ENCODE assay signal across 8 mouse cellular contexts in genomic region chr17:13656485-13657181, GRCm38 (mm10).
DNase-seq lines count a peak whose midpoint lies in the region; ATAC-seq and TF ChIP-seq lines count a peak whose summit lies in the region.

No protein-coding gene starts in this region.

- WGBS in heart, embryonic 11.5 days (ENCODE audit: insufficient replicate concordance): 2% methylated on average over 11 of the region's 15 CpGs
- WGBS in limb, embryonic 14.5 days: 3% methylated on average over 11 of the region's 15 CpGs
- under 1% methylated on average over 12 of the region's 15 CpGs for WGBS in neural tube, embryonic 13.5 days

- TF ChIP-seq CTCF in ES-Bruce4 (IDR thresholded peaks at IDR 0.05; ENCODE audit: low read depth, low read length): no peak

- DNase-seq in cerebellum, adult 18-20 months: peak; percentile 63 to 67
- DNase-seq in limb, embryonic 14.5 days (ENCODE audit: low spot score): no peak
- DNase-seq in thymus, postnatal 25 days: no peak
- DNase-seq in left cerebral cortex, postnatal 10 days (ENCODE audit: extremely low spot score in 1 of 2, low spot score in 2 of 2): no peak

- H3K4me2 ChIP-seq in heart, embryonic 11.5 days: peak overlapping the region; percentile 56
- H3K4me2 ChIP-seq in limb, embryonic 14.5 days (replicated peaks; ENCODE audit: low read depth, low read length, severe bottlenecking): peak overlapping the region; percentile 31
- H3K4me2 ChIP-seq in neural tube, embryonic 13.5 days: peak overlapping the region; percentile 43

- TF ChIP-seq POLR2A in ES-Bruce4 (IDR thresholded peaks at IDR 0.05; ENCODE audit: insufficient read depth, low read length): no peak
- TF ChIP-seq POLR2A in limb, embryonic 14.5 days (IDR thresholded peaks at IDR 0.05; ENCODE audit: borderline replicate concordance, extremely low read depth, insufficient read depth, insufficient read length): no peak

- no peak overlapping the region for H3K9ac ChIP-seq in ES-Bruce4 (ENCODE audit: low read depth, poor library complexity, severe bottlenecking)
- no peak overlapping the region for H3K9ac ChIP-seq in heart, embryonic 11.5 days (ENCODE audit: low read depth, low read length)
- no peak overlapping the region for H3K9ac ChIP-seq in limb, embryonic 14.5 days (ENCODE audit: low read depth, low read length, severe bottlenecking)
- 0 out of 2 replicates have a peak overlapping the region, but pooled peaks have one; percentile 14 for H3K9ac ChIP-seq in neural tube, embryonic 13.5 days

- H3K9me3 ChIP-seq in ES-Bruce4 (replicated peaks; ENCODE audit: control insufficient read depth, insufficient read depth, low read length, poor library complexity, severe bottlenecking): 0 out of 2 replicates have a peak, but pooled peaks cover 7% of the 10 kb centered on the region
- no peaks in the 10 kb centered on the region for H3K9me3 ChIP-seq in heart, embryonic 11.5 days (replicated peaks; ENCODE audit: control insufficient read depth, low read length)
- no peaks in the 10 kb centered on the region for H3K9me3 ChIP-seq in limb, embryonic 14.5 days (ENCODE audit: control insufficient read depth, low read length)
- H3K9me3 ChIP-seq in neural tube, embryonic 13.5 days: no peaks in the 10 kb centered on the region

- ATAC-seq in heart, embryonic 11.5 days (replicated peaks; ENCODE audit: insufficient number of reproducible peaks, low FRiP score, low TSS enrichment): peak; percentile 63
- ATAC-seq in limb, embryonic 14.5 days (ENCODE audit: low FRiP score, low read depth): no peak
- ATAC-seq in neural tube, embryonic 13.5 days (ENCODE audit: low read depth): peak; percentile 44
- ATAC-seq in megakaryocyte progenitor cell, adult 5-6 weeks (replicated peaks; ENCODE audit: poor library complexity): no peak

- H3K27me3 ChIP-seq in ES-Bruce4 (ENCODE audit: control insufficient read depth, insufficient read depth, low read length, poor library complexity, severe bottlenecking): no peaks in the 10 kb centered on the region
- no peaks in the 10 kb centered on the region for H3K27me3 ChIP-seq in heart, embryonic 11.5 days (ENCODE audit: control insufficient read depth, insufficient read depth, low read length)
- no peaks in the 10 kb centered on the region for H3K27me3 ChIP-seq in limb, embryonic 14.5 days (ENCODE audit: control insufficient read depth, insufficient read depth, low read length)
- H3K27me3 ChIP-seq in neural tube, embryonic 13.5 days: no peaks in the 10 kb centered on the region

- TF ChIP-seq EP300 in ES-Bruce4 (IDR thresholded peaks at IDR 0.05; ENCODE audit: insufficient read depth, low read depth, low read length): no peak

- H3K36me3 ChIP-seq in ES-Bruce4 (ENCODE audit: control insufficient read depth, insufficient read depth, low read length, poor library complexity, severe bottlenecking): no peaks in the 10 kb centered on the region
- no peaks in the 10 kb centered on the region for H3K36me3 ChIP-seq in heart, embryonic 11.5 days (ENCODE audit: control insufficient read depth, insufficient read depth, low read length)
- H3K36me3 ChIP-seq in limb, embryonic 14.5 days (ENCODE audit: control insufficient read depth, insufficient read depth, low read length): no peaks in the 10 kb centered on the region
- no peaks in the 10 kb centered on the region for H3K36me3 ChIP-seq in neural tube, embryonic 13.5 days

- intact Hi-C loops in left cerebral cortex, postnatal 10 days (cut with DNase I): no loop called here

- peaks cover 11% of the 10 kb centered on the region for H3K4me1 ChIP-seq in ES-Bruce4 (ENCODE audit: control insufficient read depth, insufficient read depth, low read length)
- peaks cover 23% of the 10 kb centered on the region for H3K4me1 ChIP-seq in heart, embryonic 11.5 days (ENCODE audit: control insufficient read depth, insufficient read depth, low read length)
- peaks cover 2% of the 10 kb centered on the region; the same call in 1 of the 2 replicates for H3K4me1 ChIP-seq in limb, embryonic 14.5 days (ENCODE audit: control insufficient read depth, insufficient read depth, low read length)
- peaks cover 46% of the 10 kb centered on the region for H3K4me1 ChIP-seq in neural tube, embryonic 13.5 days (replicated peaks)

- H3K4me3 ChIP-seq in ES-Bruce4 (ENCODE audit: low read depth, low read length): no peak overlapping the region
- H3K4me3 ChIP-seq in heart, embryonic 11.5 days (ENCODE audit: low read depth, low read length): peak overlapping the region; percentile 6; the same call in 1 of the 2 replicates
- H3K4me3 ChIP-seq in limb, embryonic 14.5 days (replicated peaks; ENCODE audit: low read length): no peak overlapping the region
- H3K4me3 ChIP-seq in neural tube, embryonic 13.5 days: no peak overlapping the region

- H3K27ac ChIP-seq in ES-Bruce4 (ENCODE audit: insufficient read depth, low read length): peak overlapping the region; percentile 66
- H3K27ac ChIP-seq in heart, embryonic 11.5 days (ENCODE audit: low read depth, low read length): peak overlapping the region; percentile 60; the same call in 1 of the 2 replicates
- no peak overlapping the region for H3K27ac ChIP-seq in limb, embryonic 14.5 days (replicated peaks; ENCODE audit: low read depth, low read length)
- H3K27ac ChIP-seq in neural tube, embryonic 13.5 days (replicated peaks): peak overlapping the region; percentile 83

Comparison
In these comparisons a context has a peak if more than half of its experiments do, and no peak if none do; other contexts are left out.
1. DNase-seq: peak in cerebellum, adult 18-20 months (2 of 2); none in limb, embryonic 14.5 days (single experiment), thymus, postnatal 25 days (single experiment) and left cerebral cortex, postnatal 10 days (0 of 2).
2. ATAC-seq: peak in heart, embryonic 11.5 days (single experiment) and neural tube, embryonic 13.5 days (single experiment); none in limb, embryonic 14.5 days (single experiment) and megakaryocyte progenitor cell, adult 5-6 weeks (single experiment).
3. Peak in every context shown above with its lines, with median percentiles within 50 percentile points of each other: H3K4me2 ChIP-seq.